Mouse (Mus musculus): Measurements from ENCODE around the gene St7. TPM values are rescaled to one million over a fixed set of nuclear protein-coding genes. Genes with fewer than 3 reads are reported as not detected.

Gene St7
- polyA plus RNA-seq, 2 experiments = 7.9 to 8.9 TPM

DNA sequence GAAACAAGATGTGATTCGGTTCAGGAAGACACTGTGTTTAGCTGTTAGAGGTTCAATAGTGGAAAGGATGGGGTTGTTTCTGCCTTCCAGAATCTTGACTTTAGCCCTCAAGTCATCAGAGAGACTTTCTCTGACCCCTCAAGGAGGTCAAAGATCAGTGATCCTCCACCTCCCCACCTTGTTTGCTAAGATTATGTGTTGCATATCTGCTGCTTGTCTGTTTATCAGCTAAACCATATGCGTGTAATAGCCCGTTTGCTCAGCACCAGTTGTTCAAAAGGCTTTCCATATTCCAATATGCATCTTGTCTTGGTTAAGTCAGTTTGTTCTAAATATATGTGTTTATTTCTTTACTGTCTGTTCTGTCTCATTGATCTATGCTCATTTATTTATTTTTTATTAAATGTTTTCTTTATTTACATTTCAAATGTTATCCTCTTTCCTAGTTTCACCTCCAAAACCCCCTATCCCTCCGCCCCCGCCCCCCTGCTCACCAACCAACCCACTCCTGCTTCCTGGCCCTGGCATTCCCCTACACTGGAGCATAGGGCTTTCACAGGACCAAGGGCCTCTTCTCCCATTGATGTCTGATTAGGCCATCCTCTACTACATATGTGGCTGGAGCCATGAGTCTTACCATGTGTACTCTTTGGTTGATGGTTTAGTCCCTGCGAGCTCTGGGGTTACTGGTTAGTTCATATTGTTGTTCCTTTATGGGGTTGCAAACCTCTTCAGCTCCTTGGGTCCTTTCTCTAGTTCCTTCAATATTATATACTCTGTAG lies 84.5 kb downstream of the St7 start:
- Histone ChIP-seq H3K27ac (peak overlapping the region; percentile 40), H3K9me3 (ENCODE audit: control insufficient read depth, low read length) (no peaks in the 10 kb centered on the region), H3K27me3 (ENCODE audit: control insufficient read depth, insufficient read depth, low read length) (no peaks in the 10 kb centered on the region), H3K4me2 (ENCODE audit: low read depth) (peak overlapping the region; percentile 47), H3K4me3 (ENCODE audit: insufficient read depth in 1 of 2, low read depth in 2 of 2, low read length in 2 of 2) (no peak overlapping the region), H3K36me3 (replicated peaks; ENCODE audit: control insufficient read depth, insufficient read depth, low read depth) (no peaks in the 10 kb centered on the region), H3K4me1 (replicated peaks; ENCODE audit: control insufficient read depth in 2 of 2, insufficient read depth in 2 of 2, low read length in 1 of 2) (peaks cover 21 to 28% of the 10 kb centered on the region in 2 experiments), H3K9ac (replicated peaks) (peak overlapping the region; percentile 27; the same call in 1 of the 2 replicates)
- DNase-seq (ENCODE audit: low read depth in 3 of 3, low spot score in 3 of 3) = peak; percentile 50 to 78 (median 65)
- 57% methylated on average over 6 of the region's 6 CpGs for WGBS (ENCODE audit: insufficient replicate concordance)
- TF ChIP-seq EP300 (IDR thresholded peaks at IDR 0.05; ENCODE audit: low read depth) = peak; percentile 86
- no peak for TF ChIP-seq CTCF (IDR thresholded peaks at IDR 0.05; ENCODE audit: low read depth)
- peak; percentile 87 for ATAC-seq (ENCODE audit: insufficient read depth)

DNA sequence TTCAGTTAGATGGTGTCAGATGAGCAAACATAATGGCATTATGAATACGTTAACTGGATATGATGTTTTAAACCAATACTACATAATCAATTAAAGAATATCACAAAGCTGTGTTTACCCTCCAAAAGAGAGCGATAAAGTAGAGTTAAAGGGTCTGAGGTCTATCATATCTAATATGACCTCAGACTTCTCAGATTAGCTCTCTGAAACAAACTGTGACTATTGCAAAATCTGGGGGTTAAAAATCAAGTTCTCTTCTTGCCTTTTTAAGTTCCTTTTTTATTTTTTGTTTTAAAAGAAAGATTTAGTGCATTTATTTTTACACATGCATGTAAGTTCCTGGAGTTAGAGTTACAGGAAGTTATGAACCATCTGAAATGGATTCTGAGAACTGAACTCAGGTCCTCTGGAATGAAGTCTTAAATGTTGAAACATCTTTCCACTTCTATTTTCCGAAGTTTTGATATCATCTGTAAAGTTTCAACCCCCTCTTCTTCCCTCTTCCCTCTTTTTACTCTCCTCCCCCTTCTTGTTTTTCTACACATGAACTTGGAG lies 86.0 kb downstream of the St7 start:
- H3K4me2 ChIP-seq (ENCODE audit: low read depth) = no peak overlapping the region
- no peak for TF ChIP-seq CTCF (IDR thresholded peaks at IDR 0.05; ENCODE audit: low read depth)
- TF ChIP-seq EP300 (IDR thresholded peaks at IDR 0.05; ENCODE audit: low read depth) = no peak
- peaks cover 19 to 21% of the 10 kb centered on the region in 2 experiments for H3K4me1 ChIP-seq (replicated peaks; ENCODE audit: control insufficient read depth in 2 of 2, insufficient read depth in 2 of 2, low read length in 1 of 2)
- H3K36me3 ChIP-seq (replicated peaks; ENCODE audit: control insufficient read depth, insufficient read depth, low read depth) = no peaks in the 10 kb centered on the region
- H3K27ac ChIP-seq = no peak overlapping the region
- H3K27me3 ChIP-seq (ENCODE audit: control insufficient read depth, insufficient read depth, low read length) = no peaks in the 10 kb centered on the region
- no peak overlapping the region for H3K4me3 ChIP-seq (ENCODE audit: insufficient read depth in 1 of 2, low read depth in 2 of 2, low read length in 2 of 2)
- no peak overlapping the region for H3K9ac ChIP-seq (replicated peaks)
- no peaks in the 10 kb centered on the region for H3K9me3 ChIP-seq (ENCODE audit: control insufficient read depth, low read length)
- 84% methylated on average over 3 of the region's 3 CpGs for WGBS (ENCODE audit: insufficient replicate concordance)
- DNase-seq (ENCODE audit: low read depth in 3 of 3, low spot score in 3 of 3) = no peak
- no peak for ATAC-seq (ENCODE audit: insufficient read depth)

DNA sequence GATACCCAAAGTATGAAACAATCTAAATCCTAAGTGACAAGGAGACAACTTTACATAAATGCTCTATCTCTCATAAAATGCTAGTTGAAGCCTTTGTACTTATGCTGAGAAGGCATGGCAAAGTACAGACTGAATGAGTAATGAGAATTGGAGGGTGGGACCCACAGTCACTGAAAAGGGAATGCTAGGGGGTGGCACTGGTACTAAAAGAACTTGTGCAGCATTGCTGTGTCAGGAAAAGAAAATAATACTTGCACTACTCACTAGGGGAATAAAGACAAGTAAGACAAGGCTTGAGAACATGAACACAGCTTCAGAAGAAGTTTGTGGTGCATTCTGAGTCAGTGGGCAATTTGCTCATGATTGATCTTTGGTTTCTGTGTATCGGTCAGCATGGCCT lies 90.8 kb downstream of the St7 start:
- Histone ChIP-seq H3K4me1 (replicated peaks; ENCODE audit: control insufficient read depth in 2 of 2, insufficient read depth in 2 of 2, low read length in 1 of 2) (no peaks in the 10 kb centered on the region), H3K4me2 (ENCODE audit: low read depth) (no peak overlapping the region), H3K27me3 (ENCODE audit: control insufficient read depth, insufficient read depth, low read length) (no peaks in the 10 kb centered on the region), H3K36me3 (replicated peaks; ENCODE audit: control insufficient read depth, insufficient read depth, low read depth) (no peaks in the 10 kb centered on the region), H3K27ac (no peak overlapping the region), H3K9me3 (ENCODE audit: control insufficient read depth, low read length) (no peaks in the 10 kb centered on the region), H3K4me3 (ENCODE audit: insufficient read depth in 1 of 2, low read depth in 2 of 2, low read length in 2 of 2) (no peak overlapping the region), H3K9ac (replicated peaks) (no peak overlapping the region)
- DNase-seq (ENCODE audit: low read depth in 3 of 3, low spot score in 3 of 3) = no peak
- WGBS (ENCODE audit: insufficient replicate concordance) = 78% methylated on average over 1 of the region's 1 CpGs
- TF ChIP-seq CTCF (IDR thresholded peaks at IDR 0.05; ENCODE audit: low read depth) (no peak), EP300 (IDR thresholded peaks at IDR 0.05; ENCODE audit: low read depth) (no peak)
- no peak for ATAC-seq (ENCODE audit: insufficient read depth)

DNA sequence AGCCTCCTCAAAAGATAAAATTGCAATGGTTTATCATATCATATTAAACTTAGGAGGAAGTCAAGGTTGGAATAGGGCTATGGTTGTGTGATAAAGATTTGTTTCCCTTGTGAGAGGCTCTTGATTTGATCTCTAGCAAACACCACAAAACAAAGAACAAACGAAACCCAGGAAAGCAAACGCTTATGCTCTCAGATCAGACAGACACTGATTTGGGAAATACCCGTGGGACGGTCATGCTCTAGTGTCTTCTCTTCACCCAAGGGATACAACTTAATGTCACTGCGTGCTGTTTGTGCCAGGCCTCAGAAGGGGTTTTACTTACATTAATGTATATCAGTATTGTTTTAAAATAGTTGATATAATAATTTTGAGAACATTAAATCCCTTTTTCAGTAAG lies 91.8 kb downstream of the St7 start:
- no peak for TF ChIP-seq CTCF (IDR thresholded peaks at IDR 0.05; ENCODE audit: low read depth)
- no peak for TF ChIP-seq EP300 (IDR thresholded peaks at IDR 0.05; ENCODE audit: low read depth)
- Histone ChIP-seq H3K9ac (replicated peaks) (no peak overlapping the region), H3K4me2 (ENCODE audit: low read depth) (no peak overlapping the region), H3K9me3 (ENCODE audit: control insufficient read depth, low read length) (no peaks in the 10 kb centered on the region), H3K36me3 (replicated peaks; ENCODE audit: control insufficient read depth, insufficient read depth, low read depth) (no peaks in the 10 kb centered on the region), H3K27ac (no peak overlapping the region), H3K4me3 (ENCODE audit: insufficient read depth in 1 of 2, low read depth in 2 of 2, low read length in 2 of 2) (no peak overlapping the region), H3K4me1 (replicated peaks; ENCODE audit: control insufficient read depth in 2 of 2, insufficient read depth in 2 of 2, low read length in 1 of 2) (no peaks in the 10 kb centered on the region), H3K27me3 (ENCODE audit: control insufficient read depth, insufficient read depth, low read length) (no peaks in the 10 kb centered on the region)
- no peak for ATAC-seq (ENCODE audit: insufficient read depth)
- no peak for DNase-seq (ENCODE audit: low read depth in 3 of 3, low spot score in 3 of 3)
- 63% methylated on average over 5 of the region's 5 CpGs for WGBS (ENCODE audit: insufficient replicate concordance)

DNA sequence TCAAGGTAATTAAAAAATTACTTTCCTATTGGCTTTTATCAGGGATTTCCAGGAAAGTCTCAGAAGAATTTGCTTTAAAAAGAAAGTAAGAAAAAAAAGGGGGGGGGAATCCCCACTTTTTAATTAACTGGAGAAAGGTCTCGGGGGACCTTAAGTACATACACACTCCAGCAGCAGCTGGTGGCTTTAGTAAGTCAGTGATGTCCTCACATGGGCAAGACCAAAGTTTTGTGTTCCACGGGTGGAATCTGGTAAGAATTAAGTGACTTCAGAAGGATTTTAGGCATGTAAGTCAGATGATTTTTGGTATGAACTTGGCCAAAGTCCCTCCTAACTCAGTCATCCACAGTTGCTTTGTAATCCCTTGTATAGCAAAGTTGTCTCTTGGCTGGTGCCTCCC lies 92.5 kb downstream of the St7 start:
- TF ChIP-seq CTCF (IDR thresholded peaks at IDR 0.05; ENCODE audit: low read depth) = no peak
- no peak for TF ChIP-seq EP300 (IDR thresholded peaks at IDR 0.05; ENCODE audit: low read depth)
- DNase-seq (ENCODE audit: low read depth in 3 of 3, low spot score in 3 of 3) = no peak

More for the DNA sequence above, 92.5 kb downstream of the St7 start:
- no peak overlapping the region for H3K4me3 ChIP-seq (ENCODE audit: insufficient read depth in 1 of 2, low read depth in 2 of 2, low read length in 2 of 2)
- H3K9ac ChIP-seq (replicated peaks) = no peak overlapping the region
- no peak for ATAC-seq (ENCODE audit: insufficient read depth)
- no peak overlapping the region for H3K4me2 ChIP-seq (ENCODE audit: low read depth)
- 78% methylated on average over 2 of the region's 2 CpGs for WGBS (ENCODE audit: insufficient replicate concordance)
- no peaks in the 10 kb centered on the region for H3K36me3 ChIP-seq (replicated peaks; ENCODE audit: control insufficient read depth, insufficient read depth, low read depth)
- H3K27me3 ChIP-seq (ENCODE audit: control insufficient read depth, insufficient read depth, low read length) = no peaks in the 10 kb centered on the region
- H3K4me1 ChIP-seq (replicated peaks; ENCODE audit: control insufficient read depth in 2 of 2, insufficient read depth in 2 of 2, low read length in 1 of 2) = no peaks in the 10 kb centered on the region
- H3K27ac ChIP-seq = no peak overlapping the region
- no peaks in the 10 kb centered on the region for H3K9me3 ChIP-seq (ENCODE audit: control insufficient read depth, low read length)
